Mouse (Mus musculus) brain, embryonic 14.5 days (tissue): Measurements from ENCODE around the gene Pik3r6. TPM values are rescaled to one million over a fixed set of nuclear protein-coding genes. Genes with fewer than 3 reads are reported as not detected.
A peak's percentile ranks its signal among the peaks of the same experiment; 100 is the strongest.

Experiments used
- DNase-seq: peaks from one replicate; pipeline ENCODE4 v3.0.0-alpha.2; 2011; ENCODE audit warnings: low read depth
- CTCF ChIP-seq: fragments of 200-500 bp; IDR thresholded peaks from 2 replicates; pipeline ENCODE4 v1.5.1; 2012; ENCODE audit warnings: inconsistent platforms, mild to moderate bottlenecking, moderate library complexity, borderline replicate concordance; ENCODE audit not compliant: insufficient read depth, insufficient read length; ENCODE audit errors: extremely low read depth
- POLR2A ChIP-seq: fragments of 200-500 bp; IDR thresholded peaks from 2 replicates; pipeline ENCODE4 v1.6.1; 2012; ENCODE audit warnings: mild to moderate bottlenecking, inconsistent platforms, borderline replicate concordance; ENCODE audit not compliant: poor library complexity, insufficient read depth, insufficient read length, severe bottlenecking; ENCODE audit errors: extremely low read depth
- polyA plus RNA-seq: library from polyadenylated mRNA; depleted of rRNA; stranded (reverse); fragments of >200 nt; gene quantifications from 2 replicates; pipeline ENCODE4 v1.2.3, GENCODE M21; 2012

Gene Pik3r6
- polyA plus RNA-seq, 1 experiment: 2.4 TPM

- TF ChIP-seq CTCF (no peak), POLR2A (no peak)
- DNase-seq: no peak
Measured at GRCm38 (mm10) chr11:68539621-68540020, 36.8 kb downstream of the Pik3r6 start.

- DNase-seq: no peak
Measured at GRCm38 (mm10) chr11:68544554-68544953, 41.7 kb downstream of the Pik3r6 start.

GRCm38 (mm10) chr11:68545172-68545571 lies 42.4 kb downstream of the Pik3r6 start:
- no peak for TF ChIP-seq CTCF
- TF ChIP-seq POLR2A: no peak
- no peak for DNase-seq

More at GRCm38 (mm10) chr11:68544554-68544953, 41.7 kb downstream of the Pik3r6 start:
- TF ChIP-seq CTCF: peak; percentile 56
- TF ChIP-seq POLR2A: no peak

DNA sequence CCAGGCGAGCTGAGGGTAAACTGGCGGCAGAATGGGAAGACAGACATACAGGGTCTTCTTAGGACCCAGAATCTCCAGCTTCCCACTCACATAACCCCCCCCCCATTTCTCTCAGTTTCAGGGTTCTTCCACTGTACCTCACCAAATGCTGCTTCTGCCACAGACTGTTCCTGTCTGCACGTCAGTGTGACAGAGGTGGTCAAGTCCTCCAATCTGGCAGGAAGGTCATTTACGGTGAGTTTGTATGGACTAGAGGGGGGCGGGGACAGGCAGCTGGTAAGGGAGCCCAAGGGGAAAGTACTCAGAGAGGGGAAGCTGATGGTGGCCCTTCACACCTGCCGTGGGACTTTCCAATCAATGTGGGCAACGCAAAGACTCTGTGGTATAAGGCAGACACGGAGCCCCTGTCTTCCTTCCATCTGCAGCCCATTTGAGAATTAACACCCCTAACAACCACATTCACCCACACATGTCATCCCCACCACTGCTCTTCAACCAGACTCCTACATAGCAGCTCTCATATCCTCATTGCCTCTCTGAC lies 42.9 kb downstream of the Pik3r6 start:
- TF ChIP-seq POLR2A: no peak
- TF ChIP-seq CTCF: no peak
- no peak for DNase-seq

DNA sequence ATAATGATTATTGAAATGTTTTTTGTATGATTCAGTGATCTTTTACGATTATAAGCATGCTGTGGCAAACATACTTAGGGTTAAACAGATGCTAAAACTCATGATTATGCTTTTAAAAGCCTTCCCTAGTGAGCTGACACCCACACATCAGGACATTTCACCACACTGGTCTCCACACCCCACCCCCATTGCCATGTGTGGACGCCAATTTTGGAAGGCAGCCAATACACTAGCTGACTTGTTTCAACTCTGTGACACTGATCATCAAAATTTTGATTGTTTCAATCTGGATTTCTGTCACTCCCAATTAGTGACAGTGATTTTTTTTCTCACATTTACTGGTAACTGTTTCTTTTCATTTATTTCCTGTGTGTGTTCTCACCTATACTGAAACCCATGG lies 44.7 kb downstream of the Pik3r6 start:
- no peak for DNase-seq
- no peak for TF ChIP-seq POLR2A
- TF ChIP-seq CTCF: no peak

DNA sequence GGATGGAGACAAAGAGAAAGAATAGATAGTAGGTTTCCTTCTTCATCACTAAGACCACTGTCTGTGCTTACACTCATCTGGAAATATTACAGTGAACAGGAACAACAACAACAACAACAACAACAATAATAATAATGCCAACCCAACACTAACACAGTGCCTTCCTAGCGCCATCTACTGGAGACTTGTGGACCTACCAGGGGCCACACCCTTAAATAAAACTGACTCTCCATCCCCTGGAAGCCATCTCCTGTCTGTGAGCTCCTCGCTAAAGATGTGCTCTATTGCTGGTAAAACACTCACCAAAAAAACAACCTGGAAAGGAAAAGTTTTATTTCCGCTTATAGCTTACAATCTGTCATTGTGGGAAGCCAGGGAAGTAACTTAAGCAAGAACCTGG lies 46.8 kb downstream of the Pik3r6 start:
- TF ChIP-seq POLR2A (no peak), CTCF (peak; percentile 23; the same call in 1 of the 2 replicates)
- DNase-seq: no peak

- TF ChIP-seq POLR2A: no peak
- TF ChIP-seq CTCF: no peak
- no peak for DNase-seq
Measured at GRCm38 (mm10) chr11:68550358-68550757, 47.5 kb downstream of the Pik3r6 start.

GRCm38 (mm10) chr11:68553981-68554471 lies 51.2 kb downstream of the Pik3r6 start:
- DNase-seq: no peak
- TF ChIP-seq POLR2A (no peak), CTCF (peak; percentile 39; the same call in 1 of the 2 replicates)

DNA sequence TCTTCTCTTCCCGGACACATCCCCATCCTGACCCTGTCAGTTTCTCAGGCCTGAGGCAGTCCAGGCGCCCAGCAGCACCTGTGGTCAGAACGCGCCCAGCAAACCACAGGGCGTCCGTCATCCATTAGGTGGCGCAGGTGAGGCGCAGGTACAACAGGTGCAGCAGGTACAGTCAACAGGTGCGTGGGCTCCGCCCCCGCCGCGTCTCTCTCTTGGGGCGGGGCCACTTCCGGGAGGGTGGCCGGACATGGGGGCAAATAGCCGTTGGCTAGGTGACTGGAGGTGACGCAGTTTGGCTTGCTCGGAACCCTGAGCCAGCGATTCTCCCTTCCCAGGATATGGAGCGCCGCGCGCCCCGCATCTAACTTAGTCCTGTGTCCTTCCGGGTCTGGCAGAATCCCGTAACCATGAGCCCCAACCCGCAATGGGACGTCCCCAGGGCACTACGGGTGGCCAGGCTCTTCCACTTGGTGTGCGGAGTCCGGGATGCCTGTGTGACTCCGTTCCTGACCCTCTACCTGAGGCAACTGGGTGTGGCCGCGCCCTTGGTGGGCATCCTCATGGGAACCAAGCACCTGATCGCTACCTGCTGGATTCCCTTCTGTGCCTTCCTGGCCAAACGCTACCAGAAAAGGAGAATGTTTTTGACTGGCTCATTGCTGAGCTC lies 53.2 kb downstream of the Pik3r6 start, which contains the start of gene Mfsd6l:
Gene Mfsd6l (plus strand): TSS at position 269 of the 667 bp plus-strand sequence.
- TF ChIP-seq CTCF (peak; percentile 14; the same call in 1 of the 2 replicates), POLR2A (no peak)
- DNase-seq: no peak

DNA sequence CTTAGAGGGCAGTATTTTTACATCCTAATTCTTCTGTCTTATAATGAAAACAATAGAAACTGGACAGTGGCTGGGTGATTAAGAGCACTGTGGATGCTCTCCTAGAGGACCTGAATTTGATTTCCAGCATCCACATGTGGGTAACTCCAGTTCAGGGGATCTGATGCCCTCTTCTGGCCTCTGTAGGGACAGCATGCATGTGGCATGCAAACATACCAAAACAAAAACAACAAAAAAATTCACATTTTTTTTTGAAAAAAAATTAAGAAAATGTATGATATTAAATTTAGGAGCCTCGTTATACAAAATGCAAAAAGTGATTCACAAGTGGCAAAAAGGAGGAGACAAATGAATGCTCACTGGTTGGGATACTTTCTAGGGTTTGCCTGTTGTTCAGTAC lies 56.7 kb downstream of the Pik3r6 start:
- peak; percentile 33; the same call in 1 of the 2 replicates for TF ChIP-seq CTCF
- no peak for TF ChIP-seq POLR2A
- no peak for DNase-seq

GRCm38 (mm10) chr11:68561957-68562950 lies 59.4 kb downstream of the Pik3r6 start:
- TF ChIP-seq POLR2A (no peak), CTCF (no peak)
- no peak for DNase-seq

- DNase-seq: no peak
- TF ChIP-seq POLR2A (no peak), CTCF (no peak)
Measured at GRCm38 (mm10) chr11:68564356-68565031, 61.7 kb downstream of the Pik3r6 start.
